Mouse (Mus musculus) R1 (cell line): ENCODE results near the gene Map3k11.

Experiments
- DNase-seq: peaks from one replicate; pipeline ENCODE4 v3.0.0-alpha.2; 2018; ENCODE audit warnings: low read depth, low spot score

Gene Map3k11

DNA sequence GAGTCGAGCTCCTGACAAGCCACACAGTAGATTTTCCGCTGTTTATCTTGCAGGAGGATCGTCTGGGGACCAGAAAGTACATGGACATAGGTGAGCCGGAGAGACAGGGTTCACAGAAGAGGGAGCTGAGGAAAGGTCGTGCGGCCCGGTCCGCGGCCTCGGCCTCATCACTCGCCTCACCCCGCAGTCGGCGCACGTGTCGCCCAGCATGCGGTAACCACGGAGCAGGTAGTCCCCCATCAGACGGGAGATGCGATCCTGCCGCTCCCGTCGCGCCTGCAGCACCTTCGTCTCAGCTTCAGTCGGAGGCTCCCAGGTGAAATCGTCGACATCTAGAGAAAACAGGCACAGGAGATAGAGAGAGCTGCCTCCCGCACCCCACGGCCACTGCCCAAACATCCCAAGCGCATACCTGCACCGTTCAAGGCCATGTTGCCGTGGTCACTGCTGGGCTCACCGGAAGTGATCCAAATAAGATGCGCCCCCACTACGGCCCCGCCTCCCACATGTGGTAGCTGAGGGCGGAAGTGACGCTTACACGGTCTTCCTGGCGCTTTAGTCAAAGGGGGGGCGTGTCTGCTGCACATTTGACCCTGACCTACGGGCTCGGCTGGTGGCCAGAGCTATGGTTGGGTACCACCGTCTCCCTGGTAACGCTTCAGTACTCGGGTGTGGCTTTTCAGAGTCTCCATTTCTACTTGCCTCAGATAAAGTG is 42.9 kb downstream of the Map3k11 start:
- DNase-seq = peak; percentile 98

DNA sequence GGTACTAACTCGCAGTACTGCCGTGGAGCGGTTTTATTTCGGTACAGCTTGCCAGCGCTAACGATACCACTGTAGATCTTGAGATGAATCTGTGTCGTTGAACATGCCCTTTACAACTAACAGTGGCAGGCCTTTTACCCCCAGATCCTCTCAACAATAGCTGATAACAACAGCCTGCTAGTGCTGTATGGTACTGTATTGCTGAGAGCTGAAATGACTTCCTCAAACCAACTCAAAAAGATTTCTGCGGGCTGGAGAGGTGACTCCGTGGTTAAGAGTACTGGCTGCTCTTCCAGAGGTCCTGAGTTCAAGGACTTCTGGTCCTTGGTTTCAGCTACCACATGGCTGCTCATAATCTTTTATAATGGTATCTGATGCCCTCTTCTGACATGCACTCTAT is 45.8 kb downstream of the Map3k11 start:
- DNase-seq = no peak

DNA sequence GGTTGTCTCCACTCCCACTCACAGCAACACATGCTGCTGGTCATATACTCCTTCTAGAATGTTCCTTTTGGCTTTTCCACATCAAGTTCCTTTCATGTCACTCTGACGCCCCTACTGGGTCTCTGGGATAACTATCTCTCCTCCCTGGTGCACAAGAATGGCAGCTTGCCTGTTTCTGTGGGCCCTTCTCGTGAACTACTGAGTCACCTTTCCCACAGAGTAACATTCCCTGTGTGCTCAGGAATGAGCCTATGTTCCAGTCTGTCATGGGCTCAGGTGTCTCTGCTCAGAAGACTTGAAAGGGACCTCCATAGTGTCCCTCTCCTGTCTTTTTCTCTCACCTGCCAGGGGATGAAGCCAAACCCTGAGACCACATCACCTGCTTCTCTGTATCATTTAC is 50.9 kb downstream of the Map3k11 start:
- DNase-seq = no peak

DNA sequence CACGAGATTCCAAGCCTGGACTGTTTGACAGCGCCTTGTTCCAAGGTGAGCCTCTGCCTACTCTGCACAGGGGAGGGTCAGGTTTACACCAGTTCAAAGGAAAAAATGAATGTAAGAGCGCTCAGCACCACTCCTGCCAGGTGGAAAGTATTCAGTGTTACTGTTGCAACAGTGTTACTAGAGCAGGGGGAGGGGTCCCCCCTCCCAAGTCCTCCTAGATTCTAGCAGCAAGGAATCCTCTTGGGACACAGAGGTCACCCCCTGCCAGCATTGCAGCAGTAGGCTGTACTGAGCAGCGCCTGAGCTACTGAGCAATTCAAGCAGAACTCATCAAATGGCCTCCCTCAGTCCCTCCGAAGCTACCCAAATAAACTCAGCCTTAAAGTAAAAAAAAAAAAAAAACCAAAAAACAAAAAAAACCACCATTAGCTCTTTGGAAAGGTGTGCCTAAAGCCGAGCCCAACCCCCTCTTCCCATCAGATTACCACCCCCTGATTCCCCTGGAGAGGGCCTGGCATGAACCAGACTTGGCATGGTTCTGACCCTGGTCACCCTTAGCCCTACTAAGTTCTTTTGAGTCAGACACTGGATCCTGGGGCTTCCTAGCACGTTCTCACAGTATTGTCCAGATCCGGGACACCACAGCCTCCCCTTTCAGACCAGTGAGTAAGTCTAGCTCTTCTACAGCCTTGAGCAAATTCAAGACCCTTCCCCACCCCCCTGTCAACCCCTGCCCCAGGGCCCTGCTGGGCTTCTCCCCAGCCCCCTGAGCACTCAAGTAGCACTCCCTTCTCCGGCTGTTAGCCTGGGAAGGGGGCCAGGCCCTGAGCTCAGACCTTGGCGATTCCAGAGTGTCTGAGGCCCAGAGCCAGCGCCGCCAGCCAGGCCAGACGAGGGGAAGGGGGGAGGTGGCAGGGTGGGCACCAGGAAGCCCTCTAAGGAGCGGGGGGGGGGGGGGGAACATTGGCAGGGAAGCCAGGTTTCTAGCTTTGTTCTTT is 52.1 kb downstream of the Map3k11 start, which contains the start of gene Ltbp3:
TSS of gene Ltbp3 (plus strand) at position 585 of the 998 bp plus-strand sequence.
- DNase-seq = no peak

DNA sequence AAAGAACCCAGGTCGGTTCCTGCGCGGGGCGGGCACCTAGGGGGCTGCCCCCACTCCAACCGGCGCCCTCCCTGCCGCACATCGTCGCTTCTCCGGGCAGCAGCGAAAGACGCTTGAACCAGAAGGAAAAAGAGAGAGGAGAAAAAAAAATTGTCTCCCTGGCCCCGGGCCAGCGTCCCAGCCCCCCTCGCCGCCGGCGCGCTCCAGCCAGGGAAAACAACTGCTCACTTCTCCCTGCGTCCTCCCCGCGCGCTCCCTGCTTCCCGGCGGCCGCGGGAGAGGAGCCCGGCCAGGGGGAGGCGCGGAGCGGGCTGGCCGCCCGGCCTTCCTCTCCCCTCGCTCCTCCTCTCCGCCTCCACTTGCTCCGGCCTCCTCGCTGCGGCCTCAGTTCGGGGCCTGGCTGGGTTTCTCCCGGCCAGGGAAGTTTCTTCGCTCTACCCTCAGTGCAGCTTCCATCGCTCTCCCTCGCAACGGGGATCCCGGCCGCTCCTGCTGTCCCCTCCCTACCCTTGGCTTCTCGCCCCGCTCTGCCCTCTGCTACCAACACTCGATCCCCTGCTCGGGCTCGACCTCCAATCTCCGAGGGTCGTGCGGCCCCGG is 53.2 kb downstream of the Map3k11 start:
- peak; percentile 32 for DNase-seq

DNA sequence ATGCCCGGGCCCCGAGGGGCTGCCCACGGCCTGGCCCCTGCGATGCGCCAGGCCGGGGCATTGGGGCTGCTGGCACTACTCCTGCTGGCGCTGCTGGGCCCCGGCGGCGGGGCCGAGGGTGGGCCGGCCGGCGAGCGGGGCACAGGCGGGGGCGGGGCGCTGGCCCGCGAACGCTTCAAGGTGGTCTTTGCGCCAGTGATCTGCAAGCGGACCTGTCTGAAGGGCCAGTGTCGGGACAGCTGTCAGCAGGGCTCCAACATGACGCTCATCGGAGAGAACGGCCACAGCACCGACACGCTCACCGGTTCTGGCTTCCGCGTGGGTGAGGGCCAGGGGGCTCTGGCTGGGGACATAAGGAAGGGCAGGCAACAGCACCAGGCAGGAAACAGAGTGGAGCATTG is 53.7 kb downstream of the Map3k11 start:
- DNase-seq = peak; percentile 11

DNA sequence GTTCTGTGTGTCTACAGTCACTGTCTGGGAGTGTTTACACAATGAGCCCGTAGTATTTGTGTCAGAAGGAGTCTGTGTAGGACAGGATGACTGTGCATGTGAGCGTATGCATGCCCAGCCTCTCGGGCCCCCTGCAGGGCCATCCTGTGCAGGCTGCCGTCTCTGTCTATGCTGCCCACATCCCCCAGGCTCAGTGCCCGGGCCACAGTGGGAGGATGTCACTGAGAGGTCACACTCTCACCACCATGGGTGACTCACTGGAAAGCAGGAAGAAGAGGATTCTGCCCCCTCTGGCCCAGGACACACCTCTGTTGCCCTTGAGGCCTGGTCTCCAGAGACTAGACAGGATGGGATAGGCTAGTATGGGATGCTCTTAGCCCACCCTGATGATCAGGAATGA is 55.0 kb downstream of the Map3k11 start:
- DNase-seq = no peak

DNA sequence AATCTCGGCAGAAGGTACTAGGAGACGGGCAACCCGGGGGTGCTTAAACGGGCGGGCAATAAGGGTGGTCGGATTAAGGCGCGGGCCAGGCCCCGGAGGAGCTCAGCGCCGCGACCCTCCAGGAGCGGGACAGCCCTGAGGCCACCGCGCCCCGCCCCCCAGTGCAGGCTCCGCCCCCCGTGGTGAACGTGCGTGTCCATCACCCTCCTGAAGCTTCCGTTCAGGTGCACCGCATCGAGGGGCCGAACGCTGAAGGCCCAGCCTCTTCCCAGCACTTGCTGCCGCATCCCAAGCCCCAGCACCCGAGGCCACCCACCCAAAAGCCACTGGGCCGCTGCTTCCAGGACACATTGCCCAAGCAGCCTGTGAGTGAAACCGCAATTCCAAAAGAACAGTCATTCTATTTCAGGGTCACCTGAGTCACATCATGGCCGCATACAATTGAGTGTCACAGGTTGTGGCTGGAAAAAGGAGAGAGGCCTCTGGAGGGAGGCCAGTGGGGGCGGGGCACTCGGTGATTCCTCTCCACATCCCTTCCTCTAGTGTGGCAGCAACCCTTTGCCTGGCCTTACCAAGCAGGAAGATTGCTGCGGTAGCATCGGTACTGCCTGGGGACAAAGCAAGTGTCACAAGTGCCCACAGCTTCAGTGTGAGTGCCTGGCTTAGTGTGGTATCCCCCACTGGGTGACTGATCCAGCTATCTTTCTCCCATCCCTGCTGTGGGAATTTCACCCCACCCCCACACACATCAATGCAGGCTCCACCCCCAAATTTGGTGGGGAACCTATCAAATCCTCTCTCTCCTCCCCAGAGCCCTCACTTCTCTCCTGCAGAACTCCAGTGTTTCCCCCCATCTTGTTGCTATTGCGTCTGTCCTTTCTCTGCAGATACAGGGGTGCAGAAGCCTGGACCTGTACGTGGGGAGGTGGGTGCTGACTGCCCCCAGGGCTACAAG is 57.5 kb downstream of the Map3k11 start:
- DNase-seq = peak; percentile 71

DNA sequence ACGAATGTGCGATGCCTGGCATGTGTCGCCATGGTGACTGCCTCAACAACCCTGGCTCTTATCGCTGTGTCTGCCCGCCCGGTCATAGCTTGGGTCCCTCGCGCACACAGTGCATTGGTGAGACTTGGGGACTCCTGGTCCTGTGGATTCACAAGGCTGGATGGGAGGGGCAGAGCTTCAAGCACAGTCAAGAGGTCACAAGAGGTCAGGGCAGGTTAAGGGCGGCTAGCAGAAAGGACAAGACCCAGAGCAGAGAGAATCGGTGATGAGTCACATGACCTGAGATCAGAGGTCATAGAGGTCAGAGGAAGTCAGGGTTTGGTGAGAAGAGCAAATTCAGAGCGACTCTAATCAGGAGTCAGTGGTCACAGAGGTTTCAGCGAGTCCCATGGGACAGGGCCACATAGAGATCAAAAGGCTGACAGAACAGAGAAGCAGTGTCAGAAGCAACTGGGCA is 58.4 kb downstream of the Map3k11 start:
- DNase-seq = peak; percentile 48

DNA sequence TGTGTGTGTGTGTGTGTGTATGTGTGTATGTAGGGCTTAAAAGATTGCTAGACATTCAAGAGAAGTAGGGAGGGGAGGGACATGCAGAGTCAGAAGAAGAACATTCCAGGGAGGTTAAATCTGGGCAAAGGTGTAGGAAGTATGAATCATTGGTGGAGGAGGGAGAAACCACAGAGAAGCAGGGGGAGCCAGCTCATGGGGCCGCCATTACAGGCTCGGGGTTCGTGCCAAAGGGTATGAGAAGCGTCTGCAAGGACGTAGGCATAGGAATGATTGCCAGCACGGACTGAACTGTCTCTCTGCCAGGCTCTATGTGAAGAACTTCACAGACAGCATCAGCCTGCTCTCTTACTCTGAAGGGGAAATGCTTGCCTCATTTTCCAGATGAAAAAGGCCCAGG is 60.9 kb downstream of the Map3k11 start:
- DNase-seq = no peak

DNA sequence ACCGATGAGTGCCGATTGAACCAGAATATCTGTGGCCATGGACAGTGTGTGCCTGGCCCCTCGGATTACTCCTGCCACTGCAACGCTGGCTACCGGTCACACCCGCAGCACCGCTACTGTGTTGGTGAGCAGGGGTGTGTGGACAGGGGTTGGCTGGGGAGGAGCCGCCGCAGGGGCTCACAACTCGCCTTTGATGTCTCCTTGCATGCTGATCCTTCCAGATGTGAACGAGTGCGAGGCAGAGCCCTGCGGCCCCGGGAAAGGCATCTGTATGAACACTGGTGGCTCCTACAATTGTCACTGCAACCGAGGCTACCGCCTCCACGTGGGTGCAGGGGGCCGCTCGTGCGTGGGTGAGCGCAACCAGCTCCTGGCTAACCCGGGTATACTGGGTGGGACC is 62.4 kb downstream of the Map3k11 start:
- peak; percentile 28 for DNase-seq

DNA sequence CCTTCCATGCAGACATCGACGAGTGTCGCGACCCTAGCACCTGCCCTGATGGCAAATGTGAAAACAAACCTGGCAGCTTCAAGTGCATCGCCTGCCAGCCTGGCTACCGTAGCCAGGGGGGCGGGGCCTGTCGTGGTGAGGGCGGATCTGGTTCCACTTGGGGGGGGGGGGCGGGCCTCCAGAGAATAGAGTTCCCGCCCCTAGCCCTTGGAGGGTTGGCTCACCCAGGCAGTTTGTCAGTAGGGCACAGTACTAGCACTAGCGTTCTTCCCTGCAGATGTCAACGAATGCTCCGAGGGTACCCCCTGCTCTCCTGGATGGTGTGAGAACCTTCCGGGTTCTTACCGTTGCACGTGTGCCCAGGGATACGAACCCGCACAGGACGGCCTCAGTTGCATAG is 63.2 kb downstream of the Map3k11 start:
- peak; percentile 43 for DNase-seq
